Mouse (Mus musculus): ENCODE measurements at regions not wholly inside any gene's neighbourhood (a gene's known extent, or its start where the extent isn't known, plus 50 kb on each side); places are given as distances from the start of the nearest gene placed in this dataset.

DNA sequence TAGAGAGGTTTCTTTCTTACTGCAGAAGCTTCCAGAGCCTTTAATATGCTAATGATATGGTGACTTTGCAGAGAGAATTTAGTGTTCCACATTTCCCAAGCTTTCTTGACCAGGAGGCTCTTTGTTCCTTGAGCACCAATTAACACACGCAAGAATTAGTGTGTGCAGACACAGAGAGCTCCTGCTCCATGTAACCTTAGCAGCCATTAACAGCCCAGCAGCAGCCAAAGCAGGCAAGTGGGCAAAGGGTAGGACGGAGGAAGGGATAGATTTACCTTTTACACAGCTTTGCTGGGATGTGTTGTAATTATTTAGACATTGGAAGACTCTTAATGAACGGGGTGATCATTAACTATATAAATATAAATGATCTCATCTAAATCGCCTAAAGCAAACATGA lies 181.8 kb downstream of the Rnd3 start:
- TF ChIP-seq POLR2A (IDR thresholded peaks at IDR 0.05; ENCODE audit: borderline replicate concordance, extremely low read depth, low read depth, low read length) (no peak), CTCF (IDR thresholded peaks at IDR 0.05; ENCODE audit: insufficient read depth, low read length) (no peak)

Data from lung, adult 2 months (tissue).